32 mouse cellular contexts compared by ENCODE assay signal in genomic region chr16:92383412-92383811, GRCm38 (mm10). TPM values are rescaled to one million over a fixed set of nuclear protein-coding genes. Genes with fewer than 3 reads are reported as not detected.
DNase-seq lines count a peak whose midpoint lies in the region; ATAC-seq and TF ChIP-seq lines count a peak whose summit lies in the region.
"Had no signal": no experiment of that assay in that cellular context is flagged by ENCODE, and none has a peak within 500 bp of the region (broad histone marks: within the 10 kb centered on the region; RNA-seq: fewer than 3 reads in every experiment).

No protein-coding gene starts in this region.

- no peaks in the 10 kb centered on the region for H3K27me3 ChIP-seq in hindbrain, postnatal 0 days (ENCODE audit: insufficient read depth, low read length)
- H3K27me3 ChIP-seq in hindbrain, embryonic 16.5 days (replicated peaks; ENCODE audit: control insufficient read depth, insufficient read depth, low read length) = no peaks in the 10 kb centered on the region
- H3K27me3 ChIP-seq in midbrain, postnatal 0 days (ENCODE audit: insufficient read depth, low read length) = no peaks in the 10 kb centered on the region
- H3K27me3 ChIP-seq in midbrain, embryonic 14.5 days (ENCODE audit: control insufficient read depth, insufficient read depth, low read length) = no peaks in the 10 kb centered on the region
- H3K27me3 ChIP-seq in stomach, postnatal 0 days (ENCODE audit: control insufficient read depth, insufficient read depth, low read length) = no peaks in the 10 kb centered on the region
- H3K27me3 ChIP-seq: forebrain, embryonic 13.5 days; heart, embryonic 13.5 days; hindbrain, embryonic 15.5 days; intestine, embryonic 15.5 days; kidney, embryonic 15.5 days; limb, embryonic 12.5 days; midbrain, embryonic 12.5 days had no signal

- intact Hi-C loops in left cerebral cortex, adult 2 months (cut with DNase I) = no loop called here
- intact Hi-C loops in left cerebral cortex, postnatal 10 days (cut with DNase I) = loop anchor here (5.0 kb wide), 1 partner anchor 74 kb away; no protein-coding TSS in a partner anchor

- H3K4me2 ChIP-seq in hindbrain, postnatal 0 days (ENCODE audit: low read depth, low read length) = no peak overlapping the region
- no peak overlapping the region for H3K4me2 ChIP-seq in hindbrain, embryonic 16.5 days (ENCODE audit: low read length)
- no peak overlapping the region for H3K4me2 ChIP-seq in midbrain, postnatal 0 days (ENCODE audit: low read depth, low read length, poor library complexity, severe bottlenecking)
- H3K4me2 ChIP-seq in midbrain, embryonic 14.5 days (ENCODE audit: low read length) = no peak overlapping the region
- H3K4me2 ChIP-seq in stomach, postnatal 0 days (replicated peaks; ENCODE audit: low read depth) = no peak overlapping the region
- H3K4me2 ChIP-seq: forebrain, embryonic 13.5 days; heart, embryonic 13.5 days; hindbrain, embryonic 15.5 days; intestine, embryonic 15.5 days; kidney, embryonic 15.5 days; limb, embryonic 12.5 days; midbrain, embryonic 12.5 days had no signal

- no peak for ATAC-seq in hindbrain, postnatal 0 days
- no peak for ATAC-seq in hindbrain, embryonic 16.5 days
- no peak for ATAC-seq in midbrain, postnatal 0 days (ENCODE audit: low FRiP score)
- no peak for ATAC-seq in midbrain, embryonic 14.5 days (ENCODE audit: low FRiP score, low TSS enrichment)
- ATAC-seq in stomach, postnatal 0 days (ENCODE audit: low FRiP score, low TSS enrichment) = no peak
- ATAC-seq in erythroblast, adult 5-6 weeks (replicated peaks; ENCODE audit: low FRiP score, poor library complexity, severe bottlenecking) = no peak
- ATAC-seq: CD4-positive, CD25-positive, alpha-beta regulatory T cell, adult 4 months; forebrain, embryonic 13.5 days; intestine, embryonic 15.5 days had no signal

- no peak for DNase-seq in hindbrain, postnatal 0 days (ENCODE audit: low spot score)
- DNase-seq in left cerebral cortex, adult 2 months (ENCODE audit: extremely low spot score in 1 of 2, low spot score in 2 of 2) = no peak
- DNase-seq in left cerebral cortex, postnatal 10 days (ENCODE audit: extremely low spot score in 1 of 2, low spot score in 2 of 2) = no peak
- no peak for DNase-seq in midbrain, postnatal 0 days (ENCODE audit: low spot score)
- DNase-seq in midbrain, embryonic 14.5 days = no peak
- no peak for DNase-seq in stomach, postnatal 0 days (ENCODE audit: low spot score)
- DNase-seq: adrenal gland, postnatal 10 days; cerebellum, adult 18-20 months; cerebellum, postnatal 14 days; heart, postnatal 10 days; kidney, postnatal 36 days; lung, adult 2 months; lung, postnatal 36 days had no signal

- no peak overlapping the region for H3K4me3 ChIP-seq in hindbrain, postnatal 0 days (ENCODE audit: low read length)
- no peak overlapping the region for H3K4me3 ChIP-seq in hindbrain, embryonic 16.5 days (ENCODE audit: low read length)
- no peak overlapping the region for H3K4me3 ChIP-seq in left cerebral cortex, adult 2 months
- no peak overlapping the region for H3K4me3 ChIP-seq in midbrain, postnatal 0 days (ENCODE audit: low read depth, low read length)
- no peak overlapping the region for H3K4me3 ChIP-seq in midbrain, embryonic 14.5 days (replicated peaks; ENCODE audit: low read depth, low read length)
- H3K4me3 ChIP-seq in stomach, postnatal 0 days (ENCODE audit: low read depth, low read length) = no peak overlapping the region
- H3K4me3 ChIP-seq: forebrain, embryonic 13.5 days; heart, embryonic 13.5 days; hindbrain, embryonic 10.5 days; hindbrain, embryonic 15.5 days; intestine, embryonic 15.5 days; kidney, embryonic 15.5 days; limb, embryonic 12.5 days; megakaryocyte, embryonic 14.5 days; midbrain, embryonic 12.5 days had no signal

- H3K4me1 ChIP-seq in hindbrain, postnatal 0 days (ENCODE audit: insufficient read depth, low read length) = peaks cover 5% of the 10 kb centered on the region; the same call in 1 of the 2 replicates
- peaks cover 7% of the 10 kb centered on the region for H3K4me1 ChIP-seq in hindbrain, embryonic 16.5 days (ENCODE audit: control insufficient read depth, insufficient read depth, low read depth, low read length)
- H3K4me1 ChIP-seq in midbrain, postnatal 0 days (ENCODE audit: insufficient read depth, low read length) = 0 out of 2 replicates have a peak, but pooled peaks cover 4% of the 10 kb centered on the region
- no peaks in the 10 kb centered on the region; the same call in 1 of the 2 replicates for H3K4me1 ChIP-seq in midbrain, embryonic 14.5 days (ENCODE audit: control insufficient read depth, insufficient read depth, low read length)
- H3K4me1 ChIP-seq in stomach, postnatal 0 days (replicated peaks; ENCODE audit: control insufficient read depth, insufficient read depth) = no peaks in the 10 kb centered on the region
- H3K4me1 ChIP-seq: heart, embryonic 13.5 days; intestine, embryonic 15.5 days had no signal

- TF ChIP-seq CTCF in hindbrain, postnatal 0 days (IDR thresholded peaks at IDR 0.05; ENCODE audit: low read depth) = 0 out of 2 replicates have a peak, but pooled peaks have one; percentile 5
- peak; percentile 19 for TF ChIP-seq CTCF in left cerebral cortex, adult 2 months (IDR thresholded peaks at IDR 0.05)
- peak; percentile 29 for TF ChIP-seq CTCF in midbrain, postnatal 0 days (IDR thresholded peaks at IDR 0.05)
- peak; percentile 38 for TF ChIP-seq CTCF in stomach, postnatal 0 days (IDR thresholded peaks at IDR 0.05; ENCODE audit: low read depth)

- no peak for TF ChIP-seq EP300 in stomach, postnatal 0 days (optimal IDR thresholded peaks at IDR 0.05)

- no peaks in the 10 kb centered on the region for H3K36me3 ChIP-seq in hindbrain, postnatal 0 days (ENCODE audit: insufficient read depth, low read length)
- H3K36me3 ChIP-seq in hindbrain, embryonic 16.5 days (ENCODE audit: control insufficient read depth, insufficient read depth, low read length) = no peaks in the 10 kb centered on the region
- H3K36me3 ChIP-seq in midbrain, postnatal 0 days (ENCODE audit: insufficient read depth, low read length) = no peaks in the 10 kb centered on the region
- no peaks in the 10 kb centered on the region for H3K36me3 ChIP-seq in midbrain, embryonic 14.5 days (ENCODE audit: control insufficient read depth, insufficient read depth, low read length)
- H3K36me3 ChIP-seq in stomach, postnatal 0 days (ENCODE audit: control insufficient read depth, insufficient read depth, low read length) = no peaks in the 10 kb centered on the region
- H3K36me3 ChIP-seq: heart, embryonic 13.5 days; hindbrain, embryonic 10.5 days; hindbrain, embryonic 15.5 days; intestine, embryonic 15.5 days; kidney, embryonic 15.5 days; limb, embryonic 12.5 days; midbrain, embryonic 12.5 days had no signal

- H3K27ac ChIP-seq in hindbrain, postnatal 0 days = no peak overlapping the region
- no peak overlapping the region for H3K27ac ChIP-seq in hindbrain, embryonic 16.5 days (ENCODE audit: low read depth, low read length)
- no peak overlapping the region for H3K27ac ChIP-seq in left cerebral cortex, adult 2 months
- no peak overlapping the region for H3K27ac ChIP-seq in midbrain, postnatal 0 days (ENCODE audit: low read depth, low read length)
- no peak overlapping the region for H3K27ac ChIP-seq in midbrain, embryonic 14.5 days (replicated peaks; ENCODE audit: low read depth, low read length)
- no peak overlapping the region for H3K27ac ChIP-seq in stomach, postnatal 0 days (replicated peaks)
- H3K27ac ChIP-seq: forebrain, embryonic 13.5 days; heart, embryonic 13.5 days; hindbrain, embryonic 10.5 days; hindbrain, embryonic 15.5 days; intestine, embryonic 15.5 days; kidney, embryonic 15.5 days; limb, embryonic 12.5 days; midbrain, embryonic 12.5 days had no signal

- H3K9ac ChIP-seq in hindbrain, postnatal 0 days (replicated peaks; ENCODE audit: low read length) = no peak overlapping the region
- H3K9ac ChIP-seq in hindbrain, embryonic 16.5 days (ENCODE audit: low read depth, low read length) = no peak overlapping the region
- H3K9ac ChIP-seq in midbrain, postnatal 0 days (replicated peaks; ENCODE audit: low read length, poor library complexity, severe bottlenecking) = no peak overlapping the region
- H3K9ac ChIP-seq in midbrain, embryonic 14.5 days (replicated peaks; ENCODE audit: low read length) = no peak overlapping the region
- no peak overlapping the region for H3K9ac ChIP-seq in stomach, postnatal 0 days (ENCODE audit: low read length)
- H3K9ac ChIP-seq: forebrain, embryonic 13.5 days; heart, embryonic 13.5 days; hindbrain, embryonic 15.5 days; intestine, embryonic 15.5 days; kidney, embryonic 15.5 days; limb, embryonic 12.5 days; midbrain, embryonic 12.5 days had no signal

- no peaks in the 10 kb centered on the region for H3K9me3 ChIP-seq in hindbrain, postnatal 0 days (ENCODE audit: low read length)
- no peaks in the 10 kb centered on the region for H3K9me3 ChIP-seq in hindbrain, embryonic 16.5 days (ENCODE audit: control insufficient read depth, low read length)
- no peaks in the 10 kb centered on the region for H3K9me3 ChIP-seq in midbrain, postnatal 0 days (ENCODE audit: low read length)
- no peaks in the 10 kb centered on the region for H3K9me3 ChIP-seq in midbrain, embryonic 14.5 days (ENCODE audit: control insufficient read depth, low read length)
- H3K9me3 ChIP-seq in stomach, postnatal 0 days (ENCODE audit: control insufficient read depth, low read length) = no peaks in the 10 kb centered on the region
- H3K9me3 ChIP-seq: forebrain, embryonic 13.5 days; heart, embryonic 13.5 days; hindbrain, embryonic 10.5 days; hindbrain, embryonic 15.5 days; intestine, embryonic 15.5 days; kidney, embryonic 15.5 days; limb, embryonic 12.5 days; midbrain, embryonic 12.5 days had no signal

RNA-seq across cellular contexts. Expression of gene Kcne1, which starts 24.1 kb away (rescaled TPM):
- 0.05 TPM in 1 of 2 replicates, not detected in the other for total RNA-seq in hindbrain, postnatal 0 days (2014; rRNA removed)
- polyA plus RNA-seq in hindbrain, postnatal 0 days (2015; fragmentation: Nextera tagmentation; extraction: Ambion mirVana) = 0.16 and 0.42 TPM in 2 replicates
- 0.19 and 0.28 TPM in 2 replicates for polyA plus RNA-seq in hindbrain, embryonic 16.5 days (2015; fragmentation: Nextera tagmentation; extraction: Ambion mirVana)
- not detected for total RNA-seq in left cerebral cortex, adult 2 months (2021)
- not detected for total RNA-seq in left cerebral cortex, postnatal 10 days (2021)
- total RNA-seq in midbrain, postnatal 0 days (2014; rRNA removed) = 1.7 TPM in 1 of 2 replicates, not detected in the other
- polyA plus RNA-seq in midbrain, postnatal 0 days (2015; fragmentation: Nextera tagmentation; extraction: Ambion mirVana) = 0.40 TPM in 1 of 2 replicates, not detected in the other
- polyA plus RNA-seq in midbrain, embryonic 14.5 days (2014; fragmentation: Nextera tagmentation; extraction: Ambion mirVana) = 0.07 TPM in 1 of 2 replicates, not detected in the other
- 20.3 and 20.8 TPM in 2 replicates for polyA plus RNA-seq in stomach, postnatal 0 days (2015; fragmentation: Nextera tagmentation; extraction: Ambion mirVana)
- total RNA-seq in erythroblast, adult 5-6 weeks (2015; ENCODE audit: low replicate concordance) = not detected in 2 replicates
- total RNA-seq in erythroblast, adult 5-6 weeks (2017; ENCODE audit: low replicate concordance) = 0.26 TPM in 1 of 2 replicates, not detected in the other
- total RNA-seq: adrenal gland, postnatal 10 days; ES-E14; gastrocnemius, adult 18-20 months; gastrocnemius, postnatal 4 days; left cerebral cortex, postnatal 25 days; liver, adult 2 months; monocyte, adult 5-6 weeks had no signal
- polyA plus RNA-seq: CD4-positive, CD25-positive, alpha-beta regulatory T cell, adult 4 months; cortical plate, adult 2 months; forebrain, embryonic 13.5 days; limb, embryonic 12.5 days; liver, adult 2 months; lung, adult 2 months; midbrain, embryonic 12.5 days had no signal
